Mouse (Mus musculus) liver, postnatal 0 days (tissue): Measurements from ENCODE around the gene Dtnbp1.

Source experiments
- CTCF ChIP-seq: sonication (generic); IDR thresholded peaks from 2 replicates; pipeline ENCODE4 v1.5.1; 2016; ENCODE audit warnings: antibody characterized with exemption, low read depth
- EP300 ChIP-seq: IDR thresholded peaks from 2 replicates; pipeline ENCODE4 v1.6.1; 2016; ENCODE audit warnings: antibody characterized with exemption, low read depth, mild to moderate bottlenecking

DNA sequence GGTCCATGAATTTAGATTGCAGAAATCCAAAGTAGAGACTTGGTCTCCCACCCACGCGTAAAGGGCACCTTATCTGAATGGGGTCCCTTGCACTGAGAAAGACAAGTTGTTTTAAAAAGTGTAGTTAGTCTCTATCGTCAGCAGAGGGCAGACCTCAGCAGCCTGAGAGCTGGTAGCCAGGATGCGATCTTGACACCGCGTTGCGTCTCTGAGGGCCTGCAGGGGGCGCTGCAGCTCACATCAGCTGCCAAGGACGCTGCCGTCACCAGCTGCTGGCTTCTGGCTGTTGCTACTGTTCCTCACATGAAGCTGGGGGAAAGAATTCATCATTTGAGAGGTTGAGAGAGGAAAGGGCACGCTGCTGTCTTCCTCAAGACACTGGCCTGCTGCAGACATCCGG lies 28.9 kb upstream of the Dtnbp1 start:
- peak; percentile 100 for TF ChIP-seq CTCF
- TF ChIP-seq EP300: no peak
